Mouse (Mus musculus) heart, embryonic 13.5 days (tissue): Measurements from ENCODE around the gene Dao. TPM values are rescaled to one million over a fixed set of nuclear protein-coding genes. Genes with fewer than 3 reads are reported as not detected.
A peak's percentile ranks its signal among the peaks of the same experiment; 100 is the strongest.

ENCODE experiments used
- ATAC-seq: fragments of 200-750 bp; cut with Nextera tagmentation; 2 replicates; pipeline ENCODE4 v1.8.0; 2017; ENCODE audit warnings: moderate TSS enrichment; ENCODE audit not compliant: insufficient number of reproducible peaks, low FRiP score, low TSS enrichment; ENCODE audit errors: extremely low read depth
- H3K27ac ChIP-seq: fragments of 300-500 bp; sonication (generic); replicated peaks from 2 replicates; pipeline ENCODE4 v1.5.1; 2015; ENCODE audit warnings: moderate library complexity, mild to moderate bottlenecking, inconsistent platforms
- H3K27me3 ChIP-seq: fragments of 300-500 bp; sonication (generic); replicated peaks from 2 replicates; pipeline ENCODE4 v1.6.1; 2015; ENCODE audit warnings: mild to moderate bottlenecking, inconsistent platforms
- H3K36me3 ChIP-seq: fragments of 300-500 bp; sonication (generic); 2 replicates; pipeline ENCODE4 v1.6.1; 2015; ENCODE audit warnings: mild to moderate bottlenecking, inconsistent platforms
- H3K4me1 ChIP-seq: fragments of 300-500 bp; sonication (generic); 2 replicates; pipeline ENCODE4 v1.6.1; 2015; ENCODE audit warnings: inconsistent platforms
- H3K4me2 ChIP-seq: fragments of 300-500 bp; sonication (generic); 2 replicates; pipeline ENCODE4 v1.6.1; 2015; ENCODE audit warnings: inconsistent platforms, mild to moderate bottlenecking, moderate library complexity
- H3K4me3 ChIP-seq: fragments of 300-500 bp; sonication (generic); 2 replicates; pipeline ENCODE4 v1.5.1; 2015; ENCODE audit warnings: moderate library complexity, mild to moderate bottlenecking, inconsistent platforms
- H3K9ac ChIP-seq: fragments of 300-500 bp; sonication (generic); 2 replicates; pipeline ENCODE4 v1.6.1; 2015; ENCODE audit warnings: inconsistent platforms, mild to moderate bottlenecking, moderate library complexity
- H3K9me3 ChIP-seq: fragments of 300-500 bp; sonication (generic); 2 replicates; pipeline ENCODE4 v1.6.1; 2016; ENCODE audit warnings: inconsistent platforms
- WGBS: fragments of 180-500 bp; shearing (Covaris S2); methylation state at CpG from one replicate; pipeline ENCODE4 v1.1.7; 2015; ENCODE audit warnings: mixed read lengths; 5-methylcytosine and 5-hydroxymethylcytosine counted together
- polyA plus RNA-seq: library from polyadenylated mRNA; unstranded; fragments of >200 nt; fragmentation: Nextera tagmentation; extraction: Ambion mirVana; gene quantifications from 2 replicates; pipeline ENCODE4 v1.2.1, GENCODE M21; 2015

The Dao gene
- polyA plus RNA-seq, 1 experiment from 2014 or later: not detected

GRCm38 (mm10) chr5:114047182-114047581 is 43.7 kb downstream of the Dao start:
- Histone ChIP-seq H3K4me3 (no peak overlapping the region), H3K27me3 (no peaks in the 10 kb centered on the region; the same call in 1 of the 2 replicates), H3K9ac (no peak overlapping the region), H3K36me3 (no peaks in the 10 kb centered on the region), H3K9me3 (no peaks in the 10 kb centered on the region), H3K27ac (no peak overlapping the region), H3K4me2 (no peak overlapping the region), H3K4me1 (peaks cover 6% of the 10 kb centered on the region; the same call in 1 of the 2 replicates)
- 74% methylated on average over 5 of the region's 5 CpGs for WGBS
- ATAC-seq: no peak

- Histone ChIP-seq H3K9me3 (no peaks in the 10 kb centered on the region), H3K36me3 (no peaks in the 10 kb centered on the region), H3K4me3 (no peak overlapping the region), H3K4me1 (peaks cover 9% of the 10 kb centered on the region; the same call in 1 of the 2 replicates), H3K9ac (no peak overlapping the region), H3K27ac (no peak overlapping the region), H3K4me2 (no peak overlapping the region), H3K27me3 (no peaks in the 10 kb centered on the region; the same call in 1 of the 2 replicates)
- WGBS: 48% methylated on average over 12 of the region's 12 CpGs
- no peak for ATAC-seq
Observed at GRCm38 (mm10) chr5:114048731-114049308, 45.3 kb downstream of the Dao start.

GRCm38 (mm10) chr5:114052246-114052761 is 48.8 kb downstream of the Dao start:
- ATAC-seq: no peak
- H3K9ac ChIP-seq: no peak overlapping the region
- no peaks in the 10 kb centered on the region for H3K36me3 ChIP-seq
- H3K4me1 ChIP-seq: peaks cover 9% of the 10 kb centered on the region; the same call in 1 of the 2 replicates
- H3K4me2 ChIP-seq: peak overlapping the region; percentile 54
- H3K4me3 ChIP-seq: peak overlapping the region; percentile 20
- H3K27ac ChIP-seq: peak overlapping the region; percentile 73
- no peaks in the 10 kb centered on the region for H3K9me3 ChIP-seq
- no peaks in the 10 kb centered on the region; the same call in 1 of the 2 replicates for H3K27me3 ChIP-seq
- WGBS: 19% methylated on average over 9 of the region's 9 CpGs

DNA sequence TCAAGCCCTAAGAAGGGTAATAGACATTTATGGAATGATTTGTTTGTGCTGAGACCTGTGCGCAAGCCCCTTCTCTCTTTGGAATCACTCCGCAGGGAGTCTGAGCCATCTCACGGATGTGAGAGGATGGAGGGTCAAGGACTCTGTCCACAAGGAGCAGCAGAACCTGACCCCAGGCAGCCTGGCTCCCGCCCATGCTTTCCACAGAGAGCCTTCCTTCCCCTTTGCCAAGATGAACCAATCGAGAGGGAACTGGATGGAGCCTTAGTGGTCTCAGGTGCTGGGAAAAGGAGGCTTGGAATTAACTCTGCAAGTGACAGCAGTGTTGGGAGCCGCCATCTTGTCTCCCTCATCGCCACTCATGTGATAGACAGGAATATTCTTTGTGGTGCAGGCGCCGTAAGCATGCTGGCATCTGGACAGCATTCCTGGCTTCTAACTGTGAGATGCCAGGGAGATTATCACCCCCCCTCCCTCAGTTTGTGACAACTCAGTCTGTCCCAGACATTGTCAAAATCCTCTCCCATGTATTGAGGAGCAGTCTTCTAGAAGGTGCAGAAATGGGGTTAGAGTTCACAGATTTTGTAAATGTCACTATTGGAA is 53.7 kb downstream of the Dao start:
- no peak overlapping the region for H3K4me2 ChIP-seq
- H3K27me3 ChIP-seq: 0 out of 2 replicates have a peak, but pooled peaks cover 3% of the 10 kb centered on the region
- peaks cover 2% of the 10 kb centered on the region; the same call in 1 of the 2 replicates for H3K4me1 ChIP-seq
- WGBS: 63% methylated on average over 9 of the region's 9 CpGs
- H3K36me3 ChIP-seq: no peaks in the 10 kb centered on the region
- H3K9me3 ChIP-seq: no peaks in the 10 kb centered on the region
- H3K9ac ChIP-seq: no peak overlapping the region
- no peak overlapping the region for H3K4me3 ChIP-seq
- H3K27ac ChIP-seq: no peak overlapping the region
- no peak for ATAC-seq

DNA sequence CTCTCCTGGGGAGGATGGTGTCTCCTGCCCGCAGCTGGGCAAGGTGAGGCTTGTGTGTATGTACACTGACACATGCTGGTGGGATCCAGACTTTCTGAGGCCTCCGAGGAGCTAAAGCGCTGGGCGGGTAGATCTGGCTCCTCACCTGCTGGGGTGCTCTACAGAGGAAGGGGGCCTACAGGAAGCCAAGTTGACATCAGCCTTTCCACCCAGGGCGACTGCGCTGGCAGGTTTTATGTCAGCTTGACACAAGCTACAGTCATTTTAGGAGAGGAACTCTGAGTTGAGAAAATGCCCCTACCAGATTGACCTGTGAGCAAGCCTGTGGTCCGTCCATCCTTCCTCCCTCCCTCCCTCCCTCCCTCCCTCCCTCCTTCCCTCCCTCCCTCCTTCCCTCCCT is 58.2 kb downstream of the Dao start:
- H3K9ac ChIP-seq: no peak overlapping the region
- no peak overlapping the region for H3K27ac ChIP-seq
- no peak overlapping the region for H3K4me2 ChIP-seq
- H3K4me1 ChIP-seq: no peaks in the 10 kb centered on the region
- H3K4me3 ChIP-seq: no peak overlapping the region
- ATAC-seq: no peak
- 34% methylated on average over 7 of the region's 7 CpGs for WGBS
- no peaks in the 10 kb centered on the region for H3K36me3 ChIP-seq
- no peaks in the 10 kb centered on the region for H3K9me3 ChIP-seq
- 0 out of 2 replicates have a peak, but pooled peaks cover 3% of the 10 kb centered on the region for H3K27me3 ChIP-seq

DNA sequence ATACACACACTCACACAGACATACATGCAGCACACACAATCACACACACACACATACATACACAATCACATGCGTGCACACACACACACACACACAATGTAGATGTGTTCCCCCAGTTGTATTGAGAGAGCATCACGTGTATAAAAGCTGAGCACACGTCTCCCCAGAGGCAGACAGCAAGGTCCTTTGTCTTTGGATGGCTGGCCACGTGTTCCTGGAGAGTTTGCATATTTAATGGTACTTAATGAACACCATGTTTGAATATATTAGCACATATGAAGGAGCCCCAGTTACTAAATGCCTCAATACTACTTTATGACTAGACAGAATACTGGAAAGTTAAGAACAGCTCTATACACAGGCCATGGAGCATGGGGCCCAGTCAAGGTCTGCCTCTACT is 60.5 kb downstream of the Dao start:
- Histone ChIP-seq H3K36me3 (no peaks in the 10 kb centered on the region), H3K4me2 (no peak overlapping the region), H3K9me3 (no peaks in the 10 kb centered on the region), H3K27ac (no peak overlapping the region), H3K9ac (no peak overlapping the region), H3K4me3 (no peak overlapping the region), H3K27me3 (0 out of 2 replicates have a peak, but pooled peaks cover 3% of the 10 kb centered on the region), H3K4me1 (no peaks in the 10 kb centered on the region)
- WGBS: 69% methylated on average over 4 of the region's 4 CpGs
- ATAC-seq: no peak

DNA sequence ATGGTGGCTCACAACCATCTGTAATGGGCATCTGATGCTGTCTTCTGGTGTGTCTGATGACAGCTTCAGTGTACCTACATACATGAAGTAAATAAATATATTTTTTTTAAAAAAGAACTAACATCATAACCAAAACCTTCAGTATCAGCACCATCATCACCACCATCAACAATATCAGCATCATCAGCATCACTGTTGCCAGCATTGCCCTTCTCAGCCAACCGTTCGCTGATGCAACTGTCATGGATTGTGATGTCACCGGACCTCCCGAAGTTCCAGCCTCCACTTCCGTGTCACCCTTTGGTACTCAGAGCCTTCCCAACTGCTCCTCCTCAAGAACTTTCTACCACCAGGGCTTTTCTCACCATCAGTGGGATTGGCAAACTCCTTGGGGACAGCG is 61.7 kb downstream of the Dao start, which contains the start of gene Usp30:
Gene Usp30, plus strand, starts transcription at position 301 of the 400 bp plus-strand sequence.
- no peaks in the 10 kb centered on the region for H3K36me3 ChIP-seq
- no peaks in the 10 kb centered on the region for H3K9me3 ChIP-seq
- 88% methylated on average over 6 of the region's 6 CpGs for WGBS
- no peak within 1 kb of the TSS for H3K9ac ChIP-seq
- no peaks in the 10 kb centered on the region for H3K27me3 ChIP-seq
- H3K4me2 ChIP-seq: no peak within 1 kb of the TSS
- no peak within 1 kb of the TSS for H3K27ac ChIP-seq
- H3K4me3 ChIP-seq: no peak within 1 kb of the TSS
- no peak for ATAC-seq
- H3K4me1 ChIP-seq: no peaks in the 10 kb centered on the region

GRCm38 (mm10) chr5:114066601-114067000 is 63.1 kb downstream of the Dao start:
- Histone ChIP-seq H3K36me3 (no peaks in the 10 kb centered on the region), H3K27ac (no peak overlapping the region)
- 45% methylated on average over 6 of the region's 6 CpGs for WGBS

GRCm38 (mm10) chr5:114067543-114067942 is 64.0 kb downstream of the Dao start:
- 60% methylated on average over 9 of the region's 9 CpGs for WGBS
- Histone ChIP-seq H3K27me3 (no peaks in the 10 kb centered on the region), H3K36me3 (no peaks in the 10 kb centered on the region), H3K4me2 (no peak overlapping the region), H3K27ac (no peak overlapping the region), H3K4me1 (no peaks in the 10 kb centered on the region), H3K9me3 (no peaks in the 10 kb centered on the region), H3K9ac (no peak overlapping the region), H3K4me3 (no peak overlapping the region)
- no peak for ATAC-seq

More at GRCm38 (mm10) chr5:114066601-114067000, 63.1 kb downstream of the Dao start:
- Histone ChIP-seq H3K9me3 (no peaks in the 10 kb centered on the region), H3K27me3 (no peaks in the 10 kb centered on the region), H3K4me2 (no peak overlapping the region), H3K4me3 (no peak overlapping the region), H3K4me1 (no peaks in the 10 kb centered on the region), H3K9ac (no peak overlapping the region)
- no peak for ATAC-seq

- Histone ChIP-seq H3K36me3 (no peaks in the 10 kb centered on the region), H3K4me1 (no peaks in the 10 kb centered on the region), H3K27me3 (no peaks in the 10 kb centered on the region), H3K27ac (no peak overlapping the region), H3K9ac (no peak overlapping the region), H3K4me3 (no peak overlapping the region), H3K4me2 (no peak overlapping the region), H3K9me3 (no peaks in the 10 kb centered on the region)
- 65% methylated on average over 9 of the region's 9 CpGs for WGBS
- ATAC-seq: no peak
Observed at GRCm38 (mm10) chr5:114067982-114068381, 64.5 kb downstream of the Dao start.

GRCm38 (mm10) chr5:114070858-114071257 is 67.4 kb downstream of the Dao start:
- Histone ChIP-seq H3K9ac (no peak overlapping the region), H3K4me3 (no peak overlapping the region), H3K4me2 (no peak overlapping the region), H3K27me3 (no peaks in the 10 kb centered on the region), H3K4me1 (peaks cover 5% of the 10 kb centered on the region; the same call in 1 of the 2 replicates), H3K9me3 (no peaks in the 10 kb centered on the region), H3K27ac (no peak overlapping the region), H3K36me3 (no peaks in the 10 kb centered on the region)
- 79% methylated on average over 4 of the region's 4 CpGs for WGBS
- no peak for ATAC-seq
